Mouse (Mus musculus): Measurements from ENCODE around the gene Rnf167.

- TF ChIP-seq USF1 (IDR thresholded peaks at IDR 0.05; ENCODE audit: low read depth) (no peak), E2F4 (IDR thresholded peaks at IDR 0.05; ENCODE audit: insufficient read depth) (no peak), POLR2A (IDR thresholded peaks at IDR 0.05; ENCODE audit: insufficient read length, low read depth) (no peak), MAX (IDR thresholded peaks at IDR 0.05; ENCODE audit: low read depth) (no peak)
Measured at GRCm38 (mm10) chr11:70683640-70684039, 36.6 kb downstream of the Rnf167 start.

Measured in myocyte (in vitro differentiated cells).